Mouse (Mus musculus) heart, embryonic 16.5 days (tissue): Measurements from ENCODE around the gene Grin2b. TPM values are rescaled to one million over a fixed set of nuclear protein-coding genes. Genes with fewer than 3 reads are reported as not detected.

Source experiments
- ATAC-seq: fragments of 200-750 bp; cut with Nextera tagmentation; replicated peaks from 2 replicates; pipeline ENCODE4 v1.8.0; 2017; ENCODE audit warnings: moderate number of reproducible peaks; ENCODE audit not compliant: insufficient read depth, low FRiP score; ENCODE audit errors: extremely low read depth
- H3K27ac ChIP-seq: fragments of 300-500 bp; sonication (generic); 2 replicates; pipeline ENCODE4 v1.5.1; 2014; ENCODE audit warnings: mild to moderate bottlenecking, low read length, control low read depth, moderate library complexity
- H3K27me3 ChIP-seq: fragments of 300-500 bp; sonication (generic); 2 replicates; pipeline ENCODE4 v1.6.1; 2014; ENCODE audit warnings: low read length, mixed read lengths; ENCODE audit not compliant: control insufficient read depth, insufficient read depth
- H3K36me3 ChIP-seq: fragments of 300-500 bp; sonication (generic); 2 replicates; pipeline ENCODE4 v1.6.1; 2014; ENCODE audit not compliant: control insufficient read depth, insufficient read depth
- H3K4me1 ChIP-seq: fragments of 300-500 bp; sonication (generic); 2 replicates; pipeline ENCODE4 v1.6.1; 2014; ENCODE audit warnings: low read length, mixed read lengths; ENCODE audit not compliant: control insufficient read depth, insufficient read depth
- H3K4me2 ChIP-seq: fragments of 300-500 bp; sonication (generic); 2 replicates; pipeline ENCODE4 v1.6.1; 2014; ENCODE audit warnings: low read depth, mild to moderate bottlenecking, control low read depth, low read length
- H3K4me3 ChIP-seq: fragments of 300-500 bp; sonication (generic); 2 replicates; pipeline ENCODE4 v1.5.1; 2014; ENCODE audit warnings: mild to moderate bottlenecking, control low read depth, low read length
- H3K9ac ChIP-seq: fragments of 300-500 bp; sonication (generic); 2 replicates; pipeline ENCODE4 v1.6.1; 2014; ENCODE audit warnings: low read length, control low read depth
- H3K9me3 ChIP-seq: fragments of 300-500 bp; sonication (generic); replicated peaks from 2 replicates; pipeline ENCODE4 v1.6.1; 2016; ENCODE audit warnings: low read length; ENCODE audit not compliant: control insufficient read depth
- WGBS: fragments of 180-500 bp; shearing (Covaris S2); extraction: QIAGEN DNeasy Blood & Tissue Kit; methylation state at CpG from one replicate; pipeline ENCODE4 v1.1.7; 2014; 5-methylcytosine and 5-hydroxymethylcytosine counted together
- polyA plus RNA-seq: library from polyadenylated mRNA; unstranded; fragments of >200 nt; fragmentation: Nextera tagmentation; extraction: Ambion mirVana; gene quantifications from 2 replicates; pipeline ENCODE4 v1.2.1, GENCODE M21; 2015

The Grin2b gene
- polyA plus RNA-seq, 1 experiment from 2014 or later = under 0.01 TPM

DNA sequence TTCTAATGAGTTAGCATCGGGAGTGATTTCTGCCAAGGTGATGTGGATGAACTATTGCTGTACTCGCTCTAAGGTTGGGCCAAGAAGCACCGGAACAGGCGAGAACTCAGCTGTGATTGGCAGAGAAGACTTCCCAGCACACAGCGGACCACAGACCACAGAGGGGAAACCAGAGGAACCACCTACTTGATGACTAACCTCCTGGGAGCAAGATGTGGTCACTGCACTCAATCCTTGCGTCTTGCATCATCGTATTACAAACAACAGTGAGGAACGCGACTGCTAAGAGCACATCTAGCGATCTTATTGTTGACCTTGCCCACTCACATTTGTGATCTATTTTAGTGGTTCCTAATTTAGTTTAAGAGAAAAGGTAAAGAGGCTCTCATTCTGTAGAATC, 213.7 kb downstream of the Grin2b start:
- Histone ChIP-seq H3K4me1 (no peaks in the 10 kb centered on the region), H3K9ac (no peak overlapping the region), H3K36me3 (no peaks in the 10 kb centered on the region), H3K4me2 (no peak overlapping the region), H3K4me3 (no peak overlapping the region), H3K27me3 (no peaks in the 10 kb centered on the region), H3K27ac (no peak overlapping the region), H3K9me3 (no peaks in the 10 kb centered on the region; the same call in 1 of the 2 replicates)
- ATAC-seq = no peak
- WGBS = 81% methylated on average over 10 of the region's 10 CpGs

GRCm38 (mm10) chr6:135951666-135952065, 221.6 kb downstream of the Grin2b start:
- 60% methylated on average over 5 of the region's 5 CpGs for WGBS

DNA sequence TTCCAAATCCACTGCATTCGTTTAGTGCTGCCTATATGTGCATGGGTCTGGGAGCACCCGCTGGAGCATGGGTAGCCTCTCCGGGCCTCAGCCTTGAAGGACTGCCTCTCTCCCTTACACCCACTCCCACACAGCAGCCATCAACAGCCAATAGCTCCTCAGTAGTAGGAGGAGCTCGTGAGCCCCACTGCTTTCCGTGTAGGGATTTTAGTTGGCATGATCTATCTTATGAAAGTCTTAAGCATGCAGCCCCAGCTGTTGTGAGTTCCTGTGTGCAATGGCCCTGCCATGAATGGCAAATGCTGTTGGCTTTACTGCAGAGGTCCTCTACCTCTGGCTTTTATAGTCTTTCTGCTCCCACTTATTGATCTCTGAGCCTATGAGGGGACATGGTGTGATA, 227.8 kb downstream of the Grin2b start:
- no peak overlapping the region for H3K4me2 ChIP-seq
- no peak overlapping the region for H3K4me3 ChIP-seq
- H3K27me3 ChIP-seq = no peaks in the 10 kb centered on the region
- no peak overlapping the region for H3K9ac ChIP-seq
- no peaks in the 10 kb centered on the region for H3K36me3 ChIP-seq
- no peaks in the 10 kb centered on the region for H3K9me3 ChIP-seq
- WGBS = 74% methylated on average over 5 of the region's 5 CpGs
- H3K4me1 ChIP-seq = no peaks in the 10 kb centered on the region
- no peak for ATAC-seq
- no peak overlapping the region for H3K27ac ChIP-seq

More at GRCm38 (mm10) chr6:135951666-135952065, 221.6 kb downstream of the Grin2b start:
- no peaks in the 10 kb centered on the region for H3K4me1 ChIP-seq
- H3K27me3 ChIP-seq = no peaks in the 10 kb centered on the region
- no peaks in the 10 kb centered on the region for H3K9me3 ChIP-seq
- ATAC-seq = no peak
- H3K4me3 ChIP-seq = no peak overlapping the region
- H3K27ac ChIP-seq = no peak overlapping the region
- H3K36me3 ChIP-seq = no peaks in the 10 kb centered on the region
- no peak overlapping the region for H3K4me2 ChIP-seq
- H3K9ac ChIP-seq = no peak overlapping the region

- Histone ChIP-seq H3K4me2 (no peak overlapping the region), H3K27me3 (no peaks in the 10 kb centered on the region), H3K4me3 (no peak overlapping the region), H3K9ac (no peak overlapping the region), H3K9me3 (no peaks in the 10 kb centered on the region), H3K36me3 (no peaks in the 10 kb centered on the region), H3K4me1 (no peaks in the 10 kb centered on the region), H3K27ac (no peak overlapping the region)
- no peak for ATAC-seq
- 85% methylated on average over 5 of the region's 5 CpGs for WGBS
Measured at GRCm38 (mm10) chr6:135944358-135944757, 229.0 kb downstream of the Grin2b start.

- no peak overlapping the region for H3K9ac ChIP-seq
- H3K27me3 ChIP-seq = no peaks in the 10 kb centered on the region
- no peak overlapping the region for H3K27ac ChIP-seq
- ATAC-seq = no peak
- no peaks in the 10 kb centered on the region for H3K4me1 ChIP-seq
- no peak overlapping the region for H3K4me2 ChIP-seq
- no peak overlapping the region for H3K4me3 ChIP-seq
- H3K9me3 ChIP-seq = no peaks in the 10 kb centered on the region
- no peaks in the 10 kb centered on the region for H3K36me3 ChIP-seq
- WGBS = 85% methylated on average over 6 of the region's 6 CpGs
Measured at GRCm38 (mm10) chr6:135943121-135943617, 230.1 kb downstream of the Grin2b start.

DNA sequence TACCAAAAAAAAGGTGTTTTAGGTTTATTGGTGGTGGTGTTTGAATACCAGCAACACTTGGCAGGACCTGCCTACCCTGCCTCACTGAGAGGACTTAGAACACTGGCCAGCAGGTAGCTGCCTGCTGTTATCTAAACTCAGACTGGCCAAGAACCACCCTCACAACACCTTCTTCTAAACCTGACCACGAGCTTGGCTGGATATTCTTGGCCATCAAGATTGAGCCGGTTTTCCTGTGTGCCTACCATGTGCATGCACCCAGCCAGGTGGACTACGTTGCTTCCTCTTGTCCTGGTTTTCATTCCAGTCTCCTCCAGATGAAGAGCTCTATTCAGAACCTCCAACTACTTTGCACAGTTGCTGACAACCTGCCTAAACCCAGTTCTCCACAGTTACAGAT, 240.4 kb downstream of the Grin2b start:
- WGBS = 75% methylated on average over 3 of the region's 3 CpGs

GRCm38 (mm10) chr6:135932400-135932920, 240.9 kb downstream of the Grin2b start:
- WGBS = 70% methylated on average over 6 of the region's 6 CpGs
- H3K9ac ChIP-seq = no peak overlapping the region
- no peaks in the 10 kb centered on the region for H3K36me3 ChIP-seq
- H3K27me3 ChIP-seq = no peaks in the 10 kb centered on the region
- H3K4me2 ChIP-seq = no peak overlapping the region
- H3K4me1 ChIP-seq = no peaks in the 10 kb centered on the region
- H3K4me3 ChIP-seq = no peak overlapping the region
- no peaks in the 10 kb centered on the region for H3K9me3 ChIP-seq
- ATAC-seq = no peak
- H3K27ac ChIP-seq = no peak overlapping the region

More for the DNA sequence above, 240.4 kb downstream of the Grin2b start:
- Histone ChIP-seq H3K4me1 (no peaks in the 10 kb centered on the region), H3K27me3 (no peaks in the 10 kb centered on the region), H3K27ac (no peak overlapping the region), H3K36me3 (no peaks in the 10 kb centered on the region), H3K4me2 (no peak overlapping the region), H3K9ac (no peak overlapping the region), H3K9me3 (no peaks in the 10 kb centered on the region), H3K4me3 (no peak overlapping the region)
- ATAC-seq = no peak

GRCm38 (mm10) chr6:135917676-135918075, 255.6 kb downstream of the Grin2b start:
- no peak overlapping the region for H3K27ac ChIP-seq
- no peak overlapping the region for H3K9ac ChIP-seq
- no peak for ATAC-seq

GRCm38 (mm10) chr6:135914608-135915007, 258.7 kb downstream of the Grin2b start:
- ATAC-seq = no peak
- Histone ChIP-seq H3K9me3 (peaks cover 2% of the 10 kb centered on the region; the same call in 1 of the 2 replicates), H3K36me3 (no peaks in the 10 kb centered on the region), H3K27me3 (no peaks in the 10 kb centered on the region), H3K4me2 (no peak overlapping the region), H3K9ac (no peak overlapping the region), H3K27ac (no peak overlapping the region), H3K4me1 (no peaks in the 10 kb centered on the region), H3K4me3 (no peak overlapping the region)
- WGBS = 85% methylated on average over 5 of the region's 5 CpGs

More at GRCm38 (mm10) chr6:135917676-135918075, 255.6 kb downstream of the Grin2b start:
- no peaks in the 10 kb centered on the region for H3K4me1 ChIP-seq
- H3K4me3 ChIP-seq = no peak overlapping the region
- H3K4me2 ChIP-seq = no peak overlapping the region
- H3K36me3 ChIP-seq = no peaks in the 10 kb centered on the region
- no peaks in the 10 kb centered on the region for H3K27me3 ChIP-seq
- peaks cover 2% of the 10 kb centered on the region; the same call in 1 of the 2 replicates for H3K9me3 ChIP-seq
